In genomic region chr2:157840641-157841078, GRCm38 (mm10) we compare ENCODE assay signal across 11 mouse cellular contexts.
DNase-seq lines count a peak whose midpoint lies in the region; ATAC-seq and TF ChIP-seq lines count a peak whose summit lies in the region.
"Had no signal": no experiment of that assay in that cellular context is flagged by ENCODE, and none has a peak within 500 bp of the region (broad histone marks: within the 10 kb centered on the region; RNA-seq: fewer than 3 reads in every experiment).

No protein-coding gene starts in this region.

- no peaks in the 10 kb centered on the region for H3K36me3 ChIP-seq in lung, postnatal 0 days (ENCODE audit: insufficient read depth, low read length)
- H3K36me3 ChIP-seq in MEL (ENCODE audit: control insufficient read depth in 1 of 2, insufficient read depth in 2 of 2, low read length in 2 of 2): no peaks in the 10 kb centered on the region; a peak in 2 of 4 replicates
- no peaks in the 10 kb centered on the region for H3K36me3 ChIP-seq in forebrain, embryonic 16.5 days (ENCODE audit: control insufficient read depth, insufficient read depth)
- H3K36me3 ChIP-seq in intestine, embryonic 16.5 days (ENCODE audit: control insufficient read depth, insufficient read depth, low read length): no peaks in the 10 kb centered on the region

- TF ChIP-seq RAD21 in MEL (IDR thresholded peaks at IDR 0.05; ENCODE audit: low read depth, low read length): no peak

- H3K9me3 ChIP-seq in lung, postnatal 0 days (ENCODE audit: low read length): no peaks in the 10 kb centered on the region
- H3K9me3 ChIP-seq in MEL (replicated peaks; ENCODE audit: insufficient read depth, low read length): no peaks in the 10 kb centered on the region
- no peaks in the 10 kb centered on the region for H3K9me3 ChIP-seq in forebrain, embryonic 16.5 days (ENCODE audit: control insufficient read depth, low read length)
- H3K9me3 ChIP-seq in intestine, embryonic 16.5 days (ENCODE audit: control insufficient read depth, low read length): no peaks in the 10 kb centered on the region
- H3K9me3 ChIP-seq: embryonic facial prominence, embryonic 13.5 days had no signal

- no peak overlapping the region for H3K4me2 ChIP-seq in lung, postnatal 0 days (replicated peaks; ENCODE audit: low read depth, low read length)
- no peak overlapping the region for H3K4me2 ChIP-seq in forebrain, embryonic 16.5 days (ENCODE audit: low read length)
- H3K4me2 ChIP-seq in intestine, embryonic 16.5 days (ENCODE audit: low read depth, low read length): no peak overlapping the region
- H3K4me2 ChIP-seq: embryonic facial prominence, embryonic 13.5 days had no signal

- DNase-seq in lung, postnatal 0 days (ENCODE audit: low spot score): peak; percentile 38
- no peak for DNase-seq in lung, postnatal 10 days
- peak; percentile 7 for DNase-seq in MEL (ENCODE audit: low read depth, low spot score)
- DNase-seq in monocyte, adult 2 months (ENCODE audit: low read depth in 1 of 2, low spot score in 2 of 2): peak; percentile 34 to 36
- DNase-seq in urinary bladder, adult 18-20 months (ENCODE audit: low spot score in 2 of 2): no peak
- no peak for DNase-seq in left cerebral cortex, adult 8-10 months (ENCODE audit: low spot score in 2 of 2)
- DNase-seq: layer of hippocampus, adult 9-11 months; retina, postnatal 1 day had no signal

- no peaks in the 10 kb centered on the region for H3K27me3 ChIP-seq in lung, postnatal 0 days (replicated peaks; ENCODE audit: insufficient read depth, low read length)
- no peaks in the 10 kb centered on the region for H3K27me3 ChIP-seq in MEL (ENCODE audit: control insufficient read depth in 1 of 2, insufficient read depth in 2 of 2, low read length in 2 of 2)
- H3K27me3 ChIP-seq in forebrain, embryonic 16.5 days (replicated peaks; ENCODE audit: control insufficient read depth, insufficient read depth, low read length): no peaks in the 10 kb centered on the region
- no peaks in the 10 kb centered on the region for H3K27me3 ChIP-seq in intestine, embryonic 16.5 days (replicated peaks; ENCODE audit: control insufficient read depth, insufficient read depth, low read length)
- H3K27me3 ChIP-seq: embryonic facial prominence, embryonic 13.5 days had no signal

- ATAC-seq in lung, postnatal 0 days: peak; percentile 43; the same call in 1 of the 2 replicates
- ATAC-seq in forebrain, embryonic 16.5 days: peak; percentile 65
- no peak for ATAC-seq in intestine, embryonic 16.5 days

- H3K27ac ChIP-seq in lung, postnatal 0 days (ENCODE audit: low read length): no peak overlapping the region
- H3K27ac ChIP-seq in MEL (ENCODE audit: control insufficient read depth, low read depth, low read length): no peak overlapping the region
- H3K27ac ChIP-seq in forebrain, embryonic 16.5 days (ENCODE audit: low read length): peak overlapping the region; percentile 33
- H3K27ac ChIP-seq in intestine, embryonic 16.5 days (ENCODE audit: low read length): no peak overlapping the region
- H3K27ac ChIP-seq: embryonic facial prominence, embryonic 13.5 days had no signal

- H3K9ac ChIP-seq in lung, postnatal 0 days (replicated peaks; ENCODE audit: low read depth): no peak overlapping the region
- no peak overlapping the region for H3K9ac ChIP-seq in MEL (ENCODE audit: control insufficient read depth, low read depth, low read length, poor library complexity, severe bottlenecking)
- no peak overlapping the region for H3K9ac ChIP-seq in forebrain, embryonic 16.5 days (replicated peaks; ENCODE audit: low read depth, low read length)
- H3K9ac ChIP-seq in intestine, embryonic 16.5 days (ENCODE audit: low read depth, low read length): no peak overlapping the region
- H3K9ac ChIP-seq: embryonic facial prominence, embryonic 13.5 days had no signal

- TF ChIP-seq POLR2A in MEL (IDR thresholded peaks at IDR 0.05; ENCODE audit: control insufficient read depth in 1 of 2, insufficient read depth in 1 of 2, low read depth in 1 of 2, low read length in 2 of 2, poor library complexity in 1 of 2): no peak

- no peak overlapping the region for H3K4me3 ChIP-seq in lung, postnatal 0 days (ENCODE audit: low read depth, low read length)
- H3K4me3 ChIP-seq in MEL (ENCODE audit: control insufficient read depth in 1 of 2, insufficient read depth in 1 of 2, low read depth in 2 of 2, low read length in 2 of 2): no peak overlapping the region
- no peak overlapping the region for H3K4me3 ChIP-seq in forebrain, embryonic 16.5 days (replicated peaks; ENCODE audit: low read length)
- H3K4me3 ChIP-seq in intestine, embryonic 16.5 days (ENCODE audit: low read length): no peak overlapping the region
- H3K4me3 ChIP-seq: embryonic facial prominence, embryonic 13.5 days had no signal

- TF ChIP-seq EP300 in lung, postnatal 0 days (IDR thresholded peaks at IDR 0.05): no peak
- TF ChIP-seq EP300 in MEL (IDR thresholded peaks at IDR 0.05; ENCODE audit: low read depth in 1 of 2, low read length in 2 of 2): no peak

- TF ChIP-seq CTCF in lung, postnatal 0 days (IDR thresholded peaks at IDR 0.05): no peak
- no peak for TF ChIP-seq CTCF in MEL (IDR thresholded peaks at IDR 0.05 in 2 of 3, conservative IDR thresholded peaks at IDR 0.05 in 1 of 3; ENCODE audit: control insufficient read depth in 1 of 3, insufficient read depth in 1 of 3, low read depth in 2 of 3, low read length in 3 of 3, poor library complexity in 1 of 3, severe bottlenecking in 1 of 3)

- H3K79me2 ChIP-seq in MEL (ENCODE audit: control insufficient read depth, insufficient read depth, low read length, poor library complexity): no peaks in the 10 kb centered on the region

- no peaks in the 10 kb centered on the region for H3K4me1 ChIP-seq in lung, postnatal 0 days (ENCODE audit: insufficient read depth, low read depth, low read length)
- no peaks in the 10 kb centered on the region for H3K4me1 ChIP-seq in MEL (ENCODE audit: control insufficient read depth in 1 of 2, insufficient read depth in 2 of 2, low read length in 2 of 2)
- H3K4me1 ChIP-seq in forebrain, embryonic 16.5 days (replicated peaks; ENCODE audit: control insufficient read depth, insufficient read depth, low read length): peaks cover 5% of the 10 kb centered on the region
- H3K4me1 ChIP-seq in intestine, embryonic 16.5 days (ENCODE audit: control insufficient read depth, insufficient read depth, low read length): no peaks in the 10 kb centered on the region

TF ChIP-seq in MEL, 35 proteins besides CTCF, POLR2A, EP300 and RAD21:
- no peak for TF ChIP-seq NELFE (IDR thresholded peaks at IDR 0.05; ENCODE audit: low read depth, low read length)
- TF ChIP-seq JUND (IDR thresholded peaks at IDR 0.05; ENCODE audit: low read depth, low read length): no peak
- TF ChIP-seq MAFK (IDR thresholded peaks at IDR 0.05; ENCODE audit: borderline replicate concordance, low read depth, low read length): no peak
- no peak for TF ChIP-seq SMC3 (IDR thresholded peaks at IDR 0.05; ENCODE audit: low read depth, low read length)
- no peak for TF ChIP-seq TBP (IDR thresholded peaks at IDR 0.05; ENCODE audit: low read depth, low read length)
- no peak for TF ChIP-seq ELF1 (IDR thresholded peaks at IDR 0.05; ENCODE audit: low read depth, low read length)
- TF ChIP-seq KAT2A (conservative IDR thresholded peaks at IDR 0.05; ENCODE audit: low read depth, low read length): no peak
- TF ChIP-seq UBTF (IDR thresholded peaks at IDR 0.05; ENCODE audit: borderline replicate concordance, insufficient read depth, low read depth, low read length): no peak
- no peak for TF ChIP-seq CHD2 (IDR thresholded peaks at IDR 0.05; ENCODE audit: low read length)
- TF ChIP-seq USF1 (IDR thresholded peaks at IDR 0.05; ENCODE audit: low read depth, low read length): no peak
- no peak for TF ChIP-seq SIN3A (IDR thresholded peaks at IDR 0.05; ENCODE audit: low read length)
- no peak for TF ChIP-seq ZMIZ1 (IDR thresholded peaks at IDR 0.05; ENCODE audit: low read depth, low read length)
- no peak for TF ChIP-seq USF2 (IDR thresholded peaks at IDR 0.05; ENCODE audit: borderline replicate concordance in 1 of 2, insufficient read depth in 1 of 2, low read depth in 1 of 2, low read length in 2 of 2)
- TF ChIP-seq MEF2A (IDR thresholded peaks at IDR 0.05; ENCODE audit: extremely low read depth, insufficient replicate concordance, low read depth, low read length, poor library complexity, severe bottlenecking): no peak
- no peak for TF ChIP-seq ZC3H11A (IDR thresholded peaks at IDR 0.05; ENCODE audit: low read depth, low read length)
- TF ChIP-seq CHD1 (IDR thresholded peaks at IDR 0.05; ENCODE audit: low read depth, low read length): no peak

Comparison
In these comparisons a context has a peak if more than half of its experiments do, and no peak if none do; other contexts are left out.
1. DNase-seq: peak in lung, postnatal 0 days (single experiment), MEL (single experiment) and monocyte, adult 2 months (2 of 2); none in lung, postnatal 10 days (single experiment), urinary bladder, adult 18-20 months (0 of 2) and left cerebral cortex, adult 8-10 months (0 of 2).